Mouse (Mus musculus) stomach, postnatal 0 days (tissue): ENCODE data around the gene Fry.

ENCODE experiments used
- CTCF ChIP-seq: IDR thresholded peaks from 2 replicates; pipeline ENCODE4 v1.5.1; 2016; ENCODE audit warnings: antibody characterized with exemption, low read depth, mild to moderate bottlenecking, moderate library complexity
- EP300 ChIP-seq: optimal IDR thresholded peaks from 2 replicates; pipeline ENCODE3; 2016; ENCODE audit warnings: antibody characterized with exemption

- TF ChIP-seq CTCF (peak; percentile 22), EP300 (no peak)
Measured at GRCm38 (mm10) chr5:150145967-150146366, 27.5 kb downstream of the Fry start.
